Mouse (Mus musculus): ENCODE data around the gene BC035947. TPM values are rescaled to one million over a fixed set of nuclear protein-coding genes. Genes with fewer than 3 reads are reported as not detected.

BC035947 gene
- total and polyA plus RNA-seq, 3 experiments: not detected

GRCm38 (mm10) chr1:78490143-78490542 lies 21.8 kb downstream of the BC035947 start (continued):
- peak; percentile 40; the same call in 1 of the 2 replicates for TF ChIP-seq SIN3A (IDR thresholded peaks at IDR 0.05; ENCODE audit: low read length)
- TF ChIP-seq IRF4 (IDR thresholded peaks at IDR 0.05; ENCODE audit: low read depth, low read length): peak; percentile 60
- TF ChIP-seq NELFE (IDR thresholded peaks at IDR 0.05; ENCODE audit: low read depth, low read length): no peak
- TF ChIP-seq CTCF (conservative IDR thresholded peaks at IDR 0.05 in 1 of 2, IDR thresholded peaks at IDR 0.05 in 1 of 2; ENCODE audit: low read depth in 2 of 2, low read length in 2 of 2): no peak
- TF ChIP-seq ZKSCAN1 (IDR thresholded peaks at IDR 0.05; ENCODE audit: borderline replicate concordance, low read depth, low read length): no peak
- peak; percentile 87 for TF ChIP-seq EP300 (IDR thresholded peaks at IDR 0.05; ENCODE audit: low read length)
- TF ChIP-seq GABPA (IDR thresholded peaks at IDR 0.05; ENCODE audit: insufficient replicate concordance, low read depth, low read length): no peak
- no peak for TF ChIP-seq E2F4 (IDR thresholded peaks at IDR 0.05; ENCODE audit: insufficient replicate concordance, low read depth, low read length)
- TF ChIP-seq TCF12 (IDR thresholded peaks at IDR 0.05; ENCODE audit: low read depth, low read length): no peak
- TF ChIP-seq ELF1 (IDR thresholded peaks at IDR 0.05; ENCODE audit: low read depth, low read length): 0 out of 2 replicates have a peak, but pooled peaks have one; percentile 7
- no peak for TF ChIP-seq ZMIZ1 (IDR thresholded peaks at IDR 0.05; ENCODE audit: low read depth, low read length)
- TF ChIP-seq KAT2A (IDR thresholded peaks at IDR 0.05; ENCODE audit: insufficient replicate concordance, low read length): no peak
- no peak for TF ChIP-seq POLR2A (IDR thresholded peaks at IDR 0.05; ENCODE audit: low read depth, low read length)

- H3K27me3 ChIP-seq (replicated peaks): no peaks in the 10 kb centered on the region
- in situ Hi-C loops (cut with MboI; ENCODE audit: low pct_ligation_motif_present, low pct_unique_long_range_greater_than_20kb, low sequenced_read_pairs): no loop called here
- peak; percentile 96 for DNase-seq (ENCODE audit: extremely low read depth)
- peak within 1 kb of the TSS; percentile 74 for H3K27ac ChIP-seq (ENCODE audit: insufficient read depth, low read depth)
- dilution Hi-C loops (cut with MboI; ENCODE audit: extremely low pct_ligation_motif_present, extremely low pct_unique_long_range_greater_than_20kb, low sequenced_read_pairs): no loop called here
- H3K4me2 ChIP-seq (ENCODE audit: insufficient read depth, low read depth, poor library complexity, severe bottlenecking): peak within 1 kb of the TSS; percentile 97
- H3K4me1 ChIP-seq (ENCODE audit: control insufficient read depth in 1 of 2, insufficient read depth in 2 of 2): peaks cover 11 to 50% of the 10 kb centered on the region in 2 experiments; a peak in 3 of 4 replicates
- H3K4me3 ChIP-seq (replicated peaks in 1 of 3; ENCODE audit: low read depth in 2 of 3, low read length in 2 of 3, poor library complexity in 1 of 3): peak within 1 kb of the TSS; percentile 93 to 98 (median 97)
- H3K9ac ChIP-seq (ENCODE audit: insufficient read depth, low read depth): peak within 1 kb of the TSS; percentile 98
- no peaks in the 10 kb centered on the region for H3K9me3 ChIP-seq (replicated peaks; ENCODE audit: low read length)
- peaks cover 4 to 20% of the 10 kb centered on the region in 2 experiments for H3K36me3 ChIP-seq (replicated peaks in 1 of 2; ENCODE audit: control insufficient read depth in 1 of 2, insufficient read depth in 1 of 2, low read length in 1 of 2)
- peaks cover 44% of the 10 kb centered on the region for H3K79me2 ChIP-seq (replicated peaks; ENCODE audit: control insufficient read depth, extremely low read depth, insufficient read depth, poor library complexity, severe bottlenecking)
- TF ChIP-seq ETS1 (conservative IDR thresholded peaks at IDR 0.05; ENCODE audit: low read depth, low read length) (peak; percentile 31; the same call in 1 of the 2 replicates), JUN (IDR thresholded peaks at IDR 0.05; ENCODE audit: insufficient read depth, low read depth, low read length) (no peak), EP300 (IDR thresholded peaks at IDR 0.05; ENCODE audit: low read length) (no peak; the same call in 1 of the 2 replicates), TCF12 (IDR thresholded peaks at IDR 0.05; ENCODE audit: low read depth, low read length) (peak; percentile 39), MAX (IDR thresholded peaks at IDR 0.05; ENCODE audit: low read length) (peak; percentile 100), MXI1 (IDR thresholded peaks at IDR 0.05; ENCODE audit: low read depth, low read length) (peak; percentile 97), CHD2 (IDR thresholded peaks at IDR 0.05; ENCODE audit: low read length) (no peak), USF1 (IDR thresholded peaks at IDR 0.05; ENCODE audit: low read depth, low read length) (no peak), ZMIZ1 (IDR thresholded peaks at IDR 0.05; ENCODE audit: low read depth, low read length) (no peak; the same call in 1 of the 2 replicates), JUND (conservative IDR thresholded peaks at IDR 0.05; ENCODE audit: low read depth, low read length) (no peak), KAT2A (IDR thresholded peaks at IDR 0.05; ENCODE audit: insufficient replicate concordance, low read length) (peak; percentile 78; the same call in 1 of the 2 replicates), MAFK (IDR thresholded peaks at IDR 0.05; ENCODE audit: insufficient replicate concordance, low read length) (no peak), HCFC1 (IDR thresholded peaks at IDR 0.05; ENCODE audit: low read depth, low read length) (peak; percentile 93), NELFE (IDR thresholded peaks at IDR 0.05; ENCODE audit: low read depth, low read length) (peak; percentile 85), TBP (conservative IDR thresholded peaks at IDR 0.05; ENCODE audit: low read depth, low read length) (peak; percentile 91), NRF1 (IDR thresholded peaks at IDR 0.05; ENCODE audit: low read depth, low read length) (peak; percentile 94), POLR2AphosphoS2 (IDR thresholded peaks at IDR 0.05; ENCODE audit: low read depth, low read length) (peak; percentile 85; the same call in 1 of the 2 replicates), IRF4 (IDR thresholded peaks at IDR 0.05; ENCODE audit: low read depth, low read length) (peak; percentile 16; the same call in 1 of the 2 replicates), USF2 (conservative IDR thresholded peaks at IDR 0.05; ENCODE audit: low read depth, low read length) (no peak), CHD1 (IDR thresholded peaks at IDR 0.05; ENCODE audit: low read depth, low read length) (no peak), MAZ (IDR thresholded peaks at IDR 0.05; ENCODE audit: low read depth, low read length) (no peak), PAX5 (IDR thresholded peaks at IDR 0.05; ENCODE audit: low read length) (no peak), SIN3A (IDR thresholded peaks at IDR 0.05; ENCODE audit: low read length) (peak; percentile 81), CTCF (conservative IDR thresholded peaks at IDR 0.05 in 1 of 2, IDR thresholded peaks at IDR 0.05 in 1 of 2; ENCODE audit: low read depth in 2 of 2, low read length in 2 of 2) (peak in 1 of 2 experiments; percentile 14; a peak in 1 of 4 replicates), MYC (IDR thresholded peaks at IDR 0.05; ENCODE audit: low read depth, low read length) (no peak), POLR2A (IDR thresholded peaks at IDR 0.05; ENCODE audit: low read depth, low read length) (peak; percentile 72), E2F4 (IDR thresholded peaks at IDR 0.05; ENCODE audit: insufficient replicate concordance, low read depth, low read length) (no peak), ZC3H11A (IDR thresholded peaks at IDR 0.05; ENCODE audit: low read depth, low read length) (no peak), ZNF384 (IDR thresholded peaks at IDR 0.05; ENCODE audit: low read depth, low read length) (peak; percentile 87), ELF1 (IDR thresholded peaks at IDR 0.05; ENCODE audit: low read depth, low read length) (peak; percentile 80), SMC3 (IDR thresholded peaks at IDR 0.05; ENCODE audit: low read depth, low read length) (no peak)
Measured at GRCm38 (mm10) chr1:78488752-78489492, 23.0 kb downstream of the BC035947 start, which contains the start of gene Farsb. Gene Farsb (minus strand): TSS chr1:78488897.

Data from CH12.LX (cell line).